Mouse (Mus musculus): ENCODE results near the gene Ppp1r13l. TPM values are rescaled to one million over a fixed set of nuclear protein-coding genes. Genes with fewer than 3 reads are reported as not detected.

Ppp1r13l gene
- polyA plus RNA-seq, 1 experiment from 2014 or later: 0.47 TPM

GRCm38 (mm10) chr7:19368380-19368779 lies 8.8 kb downstream of the Ppp1r13l start:
- 26% methylated on average over 16 of the region's 16 CpGs for WGBS (ENCODE audit: insufficient replicate concordance)
- H3K9me3 ChIP-seq (ENCODE audit: low read length): no peaks in the 10 kb centered on the region
- ATAC-seq (no peak; the same call in 1 of the 2 replicates), DNase-seq (peak; percentile 56)
- H3K4me2 ChIP-seq (ENCODE audit: low read depth, low read length): no peak overlapping the region
- peaks cover 3% of the 10 kb centered on the region; the same call in 1 of the 2 replicates for H3K27me3 ChIP-seq (ENCODE audit: insufficient read depth, low read length)
- H3K27ac ChIP-seq (ENCODE audit: low read depth): no peak overlapping the region
- no peak for TF ChIP-seq EP300 (IDR thresholded peaks at IDR 0.05; ENCODE audit: low read depth)
- H3K4me3 ChIP-seq (ENCODE audit: low read depth, low read length): no peak overlapping the region
- H3K4me1 ChIP-seq (ENCODE audit: insufficient read depth): peaks cover 5% of the 10 kb centered on the region
- no peaks in the 10 kb centered on the region for H3K36me3 ChIP-seq (replicated peaks; ENCODE audit: insufficient read depth, low read length)
- H3K9ac ChIP-seq (replicated peaks): no peak overlapping the region

- 16% methylated on average over 45 of the region's 46 CpGs for WGBS (ENCODE audit: insufficient replicate concordance)
- ATAC-seq (peak; percentile 50), DNase-seq (peak; percentile 70)
- no peaks in the 10 kb centered on the region for H3K9me3 ChIP-seq (ENCODE audit: low read length)
- TF ChIP-seq CTCF (IDR thresholded peaks at IDR 0.05; ENCODE audit: low read depth): peak; percentile 80
- no peak for TF ChIP-seq EP300 (IDR thresholded peaks at IDR 0.05; ENCODE audit: low read depth)
- peak overlapping the region; percentile 48 for H3K9ac ChIP-seq (replicated peaks)
- H3K4me3 ChIP-seq (ENCODE audit: low read depth, low read length): peak overlapping the region; percentile 33; the same call in 1 of the 2 replicates
- H3K4me2 ChIP-seq (ENCODE audit: low read depth, low read length): peak overlapping the region; percentile 78
- peaks cover 3% of the 10 kb centered on the region; the same call in 1 of the 2 replicates for H3K27me3 ChIP-seq (ENCODE audit: insufficient read depth, low read length)
- H3K4me1 ChIP-seq (ENCODE audit: insufficient read depth): peaks cover 5% of the 10 kb centered on the region
- H3K27ac ChIP-seq (ENCODE audit: low read depth): no peak overlapping the region
- no peaks in the 10 kb centered on the region for H3K36me3 ChIP-seq (replicated peaks; ENCODE audit: insufficient read depth, low read length)
Measured at GRCm38 (mm10) chr7:19369823-19370425, 10.4 kb downstream of the Ppp1r13l start.

- ATAC-seq: no peak
- no peak overlapping the region for H3K4me3 ChIP-seq (ENCODE audit: low read depth, low read length)
- no peaks in the 10 kb centered on the region for H3K9me3 ChIP-seq (ENCODE audit: low read length)
- H3K36me3 ChIP-seq (replicated peaks; ENCODE audit: insufficient read depth, low read length): no peaks in the 10 kb centered on the region
- no peak for DNase-seq
- TF ChIP-seq CTCF (IDR thresholded peaks at IDR 0.05; ENCODE audit: low read depth) (no peak), EP300 (IDR thresholded peaks at IDR 0.05; ENCODE audit: low read depth) (no peak)
- 92% methylated on average over 2 of the region's 2 CpGs for WGBS (ENCODE audit: insufficient replicate concordance)
- no peak overlapping the region for H3K4me2 ChIP-seq (ENCODE audit: low read depth, low read length)
- no peak overlapping the region for H3K27ac ChIP-seq (ENCODE audit: low read depth)
- peaks cover 5% of the 10 kb centered on the region for H3K4me1 ChIP-seq (ENCODE audit: insufficient read depth)
- H3K27me3 ChIP-seq (ENCODE audit: insufficient read depth, low read length): peaks cover 3% of the 10 kb centered on the region; the same call in 1 of the 2 replicates
- no peak overlapping the region for H3K9ac ChIP-seq (replicated peaks)
Measured at GRCm38 (mm10) chr7:19373367-19373766, 13.8 kb downstream of the Ppp1r13l start.

GRCm38 (mm10) chr7:19375368-19375767 lies 15.8 kb downstream of the Ppp1r13l start:
- H3K4me3 ChIP-seq (ENCODE audit: low read depth, low read length): no peak overlapping the region
- H3K9me3 ChIP-seq (ENCODE audit: low read length): no peaks in the 10 kb centered on the region
- TF ChIP-seq CTCF (IDR thresholded peaks at IDR 0.05; ENCODE audit: low read depth): no peak
- TF ChIP-seq EP300 (IDR thresholded peaks at IDR 0.05; ENCODE audit: low read depth): no peak
- H3K27me3 ChIP-seq (ENCODE audit: insufficient read depth, low read length): no peaks in the 10 kb centered on the region
- no peaks in the 10 kb centered on the region for H3K4me1 ChIP-seq (ENCODE audit: insufficient read depth)
- WGBS (ENCODE audit: insufficient replicate concordance): 81% methylated on average over 18 of the region's 18 CpGs
- peak; percentile 13 for DNase-seq
- H3K9ac ChIP-seq (replicated peaks): no peak overlapping the region
- H3K4me2 ChIP-seq (ENCODE audit: low read depth, low read length): no peak overlapping the region
- no peak overlapping the region for H3K27ac ChIP-seq (ENCODE audit: low read depth)
- no peaks in the 10 kb centered on the region for H3K36me3 ChIP-seq (replicated peaks; ENCODE audit: insufficient read depth, low read length)
- no peak for ATAC-seq

- WGBS (ENCODE audit: insufficient replicate concordance): 51% methylated on average over 4 of the region's 4 CpGs
- DNase-seq: no peak
- Histone ChIP-seq H3K9ac (replicated peaks) (no peak overlapping the region), H3K36me3 (replicated peaks; ENCODE audit: insufficient read depth, low read length) (no peaks in the 10 kb centered on the region), H3K4me3 (ENCODE audit: low read depth, low read length) (no peak overlapping the region), H3K9me3 (ENCODE audit: low read length) (no peaks in the 10 kb centered on the region), H3K27ac (ENCODE audit: low read depth) (no peak overlapping the region), H3K4me2 (ENCODE audit: low read depth, low read length) (no peak overlapping the region), H3K4me1 (ENCODE audit: insufficient read depth) (no peaks in the 10 kb centered on the region), H3K27me3 (ENCODE audit: insufficient read depth, low read length) (no peaks in the 10 kb centered on the region)
- ATAC-seq: peak; percentile 72
- no peak for TF ChIP-seq CTCF (IDR thresholded peaks at IDR 0.05; ENCODE audit: low read depth)
- no peak for TF ChIP-seq EP300 (IDR thresholded peaks at IDR 0.05; ENCODE audit: low read depth)
Measured at GRCm38 (mm10) chr7:19376019-19376418, 16.5 kb downstream of the Ppp1r13l start.

GRCm38 (mm10) chr7:19378049-19378448 lies 18.5 kb downstream of the Ppp1r13l start:
- Histone ChIP-seq H3K4me3 (ENCODE audit: low read depth, low read length) (no peak overlapping the region), H3K36me3 (replicated peaks; ENCODE audit: insufficient read depth, low read length) (no peaks in the 10 kb centered on the region), H3K9ac (replicated peaks) (no peak overlapping the region), H3K4me2 (ENCODE audit: low read depth, low read length) (no peak overlapping the region), H3K4me1 (ENCODE audit: insufficient read depth) (peaks cover 7% of the 10 kb centered on the region), H3K27me3 (ENCODE audit: insufficient read depth, low read length) (no peaks in the 10 kb centered on the region), H3K9me3 (ENCODE audit: low read length) (no peaks in the 10 kb centered on the region), H3K27ac (ENCODE audit: low read depth) (no peak overlapping the region)
- TF ChIP-seq EP300 (IDR thresholded peaks at IDR 0.05; ENCODE audit: low read depth): no peak
- no peak for TF ChIP-seq CTCF (IDR thresholded peaks at IDR 0.05; ENCODE audit: low read depth)
- 74% methylated on average over 8 of the region's 8 CpGs for WGBS (ENCODE audit: insufficient replicate concordance)
- ATAC-seq: no peak
- DNase-seq: no peak
